Mouse (Mus musculus): ENCODE measurements around the gene Ppp1r16b.
A peak's percentile ranks its signal among the peaks of the same experiment; 100 is the strongest.

The Ppp1r16b gene

DNA sequence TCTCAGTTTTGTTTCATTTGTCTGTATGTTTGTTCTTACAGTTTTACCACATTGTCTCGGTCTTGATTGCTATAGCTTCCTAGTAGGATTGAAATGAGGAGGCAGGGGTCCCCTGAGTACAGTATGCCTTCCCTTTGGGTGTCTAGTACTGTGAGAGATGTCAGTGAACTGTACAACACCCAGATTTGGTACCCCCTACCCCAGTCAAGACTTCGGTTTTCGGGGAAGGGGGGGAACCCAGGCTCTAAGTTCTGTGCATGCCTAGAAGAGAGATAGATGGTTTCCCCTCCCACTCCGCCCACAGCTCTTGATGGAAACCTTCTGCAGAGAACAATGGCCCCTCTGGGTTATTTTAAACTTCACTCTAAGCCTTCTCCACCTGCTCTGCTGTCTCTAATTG lies at the start of gene Ppp1r16b:
Gene Ppp1r16b (plus strand): TSS at position 301 of the 400 bp plus-strand sequence.
- DNase-seq (ENCODE audit: low spot score in 2 of 2) = no peak

DNA sequence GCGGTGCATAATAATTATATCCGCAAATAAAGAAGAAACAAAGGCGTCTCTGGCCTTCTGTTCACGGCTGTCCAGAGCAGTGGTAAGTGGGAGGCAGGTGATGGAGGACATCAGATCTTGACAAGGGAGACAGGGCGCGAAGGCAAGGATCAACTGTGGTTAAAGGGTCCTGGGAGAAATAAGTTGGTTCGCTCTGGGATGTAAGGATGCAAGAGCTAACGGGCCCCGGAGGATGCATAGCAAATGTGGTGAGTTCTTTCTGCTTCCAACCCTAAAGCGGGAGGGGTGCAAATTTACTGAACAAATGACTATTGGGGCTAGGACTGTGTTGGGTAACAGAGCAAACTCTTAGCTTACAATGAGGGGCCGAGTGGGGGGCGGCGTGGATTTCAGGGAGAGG lies 49.5 kb upstream of the Ppp1r16b start:
- no peak for DNase-seq (ENCODE audit: low spot score in 2 of 2)

DNA sequence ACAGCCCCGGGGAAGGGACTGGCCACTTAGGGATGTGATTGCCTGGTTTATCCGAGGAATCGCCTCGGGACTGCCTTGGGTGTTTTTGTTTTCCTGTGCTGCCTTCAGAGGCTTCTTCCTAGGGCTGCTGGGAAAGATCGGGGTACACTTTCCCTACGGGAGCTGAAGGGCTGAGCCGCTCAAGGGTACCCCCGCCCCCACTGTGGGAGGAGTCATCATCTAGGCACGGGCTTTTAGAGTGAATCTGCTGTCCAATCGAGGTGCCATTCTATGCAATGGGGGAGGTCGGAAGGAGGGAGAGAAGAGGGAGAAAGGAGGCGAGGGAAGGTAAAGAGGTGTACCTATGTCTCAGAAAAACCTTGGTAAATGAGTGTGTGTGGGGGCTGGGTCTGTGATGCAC lies 48.9 kb upstream of the Ppp1r16b start:
- peak in 1 of 2 experiments; percentile 30 for DNase-seq (ENCODE audit: low spot score in 2 of 2)

DNA sequence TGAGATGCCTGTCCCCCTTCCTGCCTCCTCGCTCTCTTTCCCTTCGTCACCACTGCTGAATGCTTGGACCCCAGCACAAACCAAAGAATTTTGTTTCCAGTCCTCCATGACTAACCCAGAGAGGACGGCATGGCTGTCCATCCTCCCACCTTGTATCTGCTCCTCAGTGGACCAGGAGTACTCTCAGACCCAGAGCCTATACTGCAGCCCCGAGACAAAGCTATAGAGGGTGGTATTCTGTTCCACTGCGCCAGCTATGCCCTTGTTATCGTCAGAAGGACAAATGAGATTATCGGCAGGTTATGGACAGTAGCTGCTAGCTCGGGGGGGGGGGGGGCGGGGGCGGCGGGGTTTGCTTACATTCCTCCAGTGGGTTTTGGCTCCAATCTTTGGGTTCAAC lies 48.4 kb upstream of the Ppp1r16b start:
- no peak for DNase-seq (ENCODE audit: low spot score in 2 of 2)

DNA sequence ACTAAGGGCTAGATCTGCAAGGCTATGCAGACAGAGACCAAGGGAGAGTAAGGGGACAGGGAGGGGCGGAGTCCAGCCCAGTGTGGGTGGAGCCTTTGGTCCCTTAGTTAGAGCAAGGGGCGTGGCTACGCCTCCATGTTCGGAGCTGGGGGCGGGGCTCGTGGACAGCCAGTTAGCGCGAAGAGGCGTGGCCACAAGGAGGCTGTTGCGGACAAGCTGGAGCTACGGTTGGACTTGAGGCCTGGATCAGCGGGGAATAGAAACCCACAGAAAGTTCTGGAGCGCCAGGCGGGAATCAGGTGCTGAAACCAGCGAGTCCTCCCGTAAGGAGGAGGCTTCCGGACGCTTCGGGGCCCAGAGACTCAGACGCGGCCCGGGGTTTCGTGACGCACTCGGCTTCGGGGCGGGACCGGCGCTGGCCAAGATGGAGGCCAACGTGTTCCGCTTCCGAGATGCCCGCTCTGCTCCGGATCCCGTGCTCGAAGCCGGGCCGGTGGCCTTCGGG lies 40.4 kb upstream of the Ppp1r16b start, which contains the start of gene Actr5:
Gene Actr5 (plus strand): TSS at position 171 of the 505 bp plus-strand sequence.
- DNase-seq (ENCODE audit: low spot score in 2 of 2) = peak; percentile 73 to 92

DNA sequence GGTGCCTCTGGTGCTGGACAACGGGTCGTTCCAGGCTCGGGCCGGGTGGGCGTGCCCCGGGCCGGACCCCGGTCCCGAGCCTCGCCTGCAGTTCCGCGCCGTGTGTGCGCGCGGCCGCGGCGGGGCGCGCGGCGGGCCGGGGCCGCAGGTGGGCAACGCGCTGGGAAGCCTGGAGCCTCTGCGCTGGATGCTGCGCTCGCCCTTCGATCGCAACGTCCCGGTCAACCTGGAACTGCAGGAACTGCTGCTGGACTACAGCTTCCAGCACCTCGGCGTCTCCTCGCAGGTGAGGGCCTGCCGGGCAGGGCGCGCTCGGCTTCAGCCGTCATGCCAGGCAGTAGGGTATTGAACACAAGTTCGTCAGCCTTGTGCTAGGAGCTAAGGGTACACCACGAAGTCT lies 40.0 kb upstream of the Ppp1r16b start:
- no peak for DNase-seq (ENCODE audit: low spot score in 2 of 2)

DNA sequence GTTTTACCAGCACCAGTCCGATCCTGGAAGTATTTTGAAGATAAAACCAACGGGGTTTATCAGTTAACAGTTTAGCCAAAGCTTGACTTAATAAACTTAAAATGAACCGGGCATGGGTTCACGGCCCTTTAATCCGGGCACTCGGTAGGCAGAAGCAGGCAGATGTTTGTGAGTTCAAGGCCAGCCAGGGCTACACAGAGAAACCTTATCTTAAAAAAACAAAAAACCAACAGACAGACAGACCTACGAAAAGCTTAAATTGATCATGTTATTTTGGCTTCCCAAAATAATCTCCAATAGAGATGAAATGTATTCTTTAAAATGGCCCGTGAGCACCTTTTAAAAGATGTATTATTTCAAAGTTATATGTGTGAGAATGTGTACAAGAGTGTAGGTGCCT lies 39.5 kb upstream of the Ppp1r16b start:
- no peak for DNase-seq (ENCODE audit: low spot score in 2 of 2)

DNA sequence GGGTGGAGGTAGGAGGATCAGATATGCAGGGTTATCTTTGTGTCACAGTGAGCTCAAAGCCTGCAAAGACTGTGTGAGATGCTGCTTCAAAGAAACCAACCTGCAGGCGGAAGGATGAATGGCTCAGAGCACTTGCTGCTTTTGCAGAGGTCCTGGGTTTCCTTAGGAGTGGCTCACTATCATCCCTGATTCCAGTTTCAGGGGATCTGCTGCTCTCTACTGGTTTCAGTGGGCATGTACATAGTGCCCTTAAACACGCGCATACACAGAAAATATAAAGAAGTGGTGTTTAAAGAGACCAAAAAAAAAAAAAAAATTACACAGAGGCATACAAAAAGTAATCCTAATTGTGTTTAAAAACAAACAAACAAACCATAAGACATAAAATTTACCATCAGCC lies 36.3 kb upstream of the Ppp1r16b start:
- no peak for DNase-seq (ENCODE audit: low spot score in 2 of 2)

DNA sequence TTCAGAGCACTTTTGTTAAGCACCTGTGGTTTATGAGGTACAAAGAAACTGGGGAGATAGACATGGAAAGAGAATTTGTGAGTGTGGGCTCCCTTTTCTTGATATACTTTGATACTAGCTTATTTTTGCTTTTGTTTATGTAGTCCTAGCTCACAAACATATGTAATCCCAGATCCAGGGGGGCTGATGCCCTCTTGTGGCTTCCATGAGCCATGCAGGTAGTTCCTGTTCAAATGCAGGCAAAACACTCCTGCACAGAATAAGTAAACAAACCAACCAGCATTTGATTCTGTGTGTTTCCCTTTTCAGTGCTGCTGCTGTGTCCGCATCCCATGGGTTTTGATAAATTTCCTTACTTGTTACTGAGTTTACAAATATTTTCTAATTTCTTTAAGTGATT lies 35.8 kb upstream of the Ppp1r16b start:
- no peak for DNase-seq (ENCODE audit: low spot score in 2 of 2)

DNA sequence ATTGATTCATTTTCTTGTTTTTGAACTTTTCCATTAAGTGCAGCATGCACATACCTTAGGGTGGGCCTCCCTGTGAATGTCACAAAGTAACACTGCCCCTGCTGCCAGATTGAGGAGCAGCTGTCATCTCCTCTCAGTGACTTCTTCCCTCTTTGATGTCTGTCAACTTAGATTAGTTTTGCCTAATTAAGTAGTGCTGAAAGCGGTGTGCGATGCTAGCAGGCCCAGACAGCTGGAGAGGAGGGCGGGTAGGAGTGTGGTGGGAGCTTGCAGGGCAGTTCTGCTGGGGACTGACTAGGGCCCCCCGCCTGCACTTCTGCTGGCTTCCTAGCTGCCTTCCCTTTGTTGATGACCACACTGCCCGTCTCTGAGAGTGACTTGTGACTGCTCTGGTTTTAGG lies 33.3 kb upstream of the Ppp1r16b start:
- DNase-seq (ENCODE audit: low spot score in 2 of 2) = no peak

DNA sequence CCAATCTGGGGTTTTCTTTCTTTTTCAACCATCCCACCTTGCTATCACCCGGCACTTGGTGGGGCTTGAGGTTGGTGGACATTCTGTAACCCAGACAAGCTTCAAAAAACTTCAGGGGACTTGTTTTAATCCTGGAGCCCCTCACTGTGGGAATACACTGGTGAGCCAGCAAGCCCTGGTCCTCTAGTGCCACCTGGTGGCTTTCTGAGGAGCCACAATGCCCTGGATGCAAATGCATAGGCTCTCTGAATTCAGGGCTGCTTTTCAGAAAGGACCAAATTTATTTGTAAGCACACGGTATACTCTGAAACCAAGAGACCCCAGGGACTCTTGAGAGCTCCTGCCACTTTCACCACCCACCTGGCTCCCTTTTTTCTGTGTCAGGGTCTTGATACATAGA lies 23.3 kb upstream of the Ppp1r16b start:
- DNase-seq (ENCODE audit: low spot score in 2 of 2) = peak in 1 of 2 experiments; percentile 76

DNA sequence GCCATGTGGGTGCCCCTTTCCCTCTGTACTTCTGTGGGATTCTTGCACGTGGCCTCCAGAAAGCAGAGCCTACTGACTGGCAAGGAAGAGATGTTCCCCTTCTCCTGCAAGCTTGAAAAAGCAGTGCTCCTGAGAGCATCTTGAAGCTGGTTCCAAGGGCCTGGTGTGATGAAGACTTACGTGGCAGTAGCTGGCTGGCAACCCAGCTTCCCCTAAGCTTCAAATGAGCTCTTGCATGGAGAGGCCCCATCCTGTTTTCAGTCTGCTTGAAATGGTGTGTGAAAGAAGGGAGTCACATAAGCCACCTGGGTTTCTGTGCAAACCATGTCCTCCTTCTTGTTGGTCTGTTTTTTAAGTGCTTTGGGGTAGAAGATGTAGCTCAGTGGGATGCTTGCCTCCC lies 22.6 kb upstream of the Ppp1r16b start:
- DNase-seq (ENCODE audit: low spot score in 2 of 2) = peak in 1 of 2 experiments; percentile 47

DNA sequence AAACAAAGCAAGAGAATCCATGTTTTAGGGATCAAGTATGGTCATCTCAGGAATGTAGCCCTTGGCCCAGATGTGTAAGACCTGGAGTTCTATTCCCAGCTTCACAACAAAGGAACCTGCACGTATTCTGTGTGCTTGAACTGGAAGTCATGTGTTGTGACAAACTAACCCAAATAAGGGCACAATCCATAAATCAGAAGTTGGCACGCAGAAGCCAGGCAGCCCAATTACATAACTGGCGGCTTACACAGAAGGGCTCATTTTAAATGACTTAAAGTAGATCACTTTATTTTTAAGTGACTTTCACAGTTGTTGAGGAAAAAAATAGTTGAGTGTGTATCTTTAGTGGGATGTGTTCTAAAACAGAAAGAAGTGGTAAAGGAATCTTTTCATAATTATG lies 21.4 kb upstream of the Ppp1r16b start:
- peak in 1 of 2 experiments; percentile 62 for DNase-seq (ENCODE audit: low spot score in 2 of 2)

DNA sequence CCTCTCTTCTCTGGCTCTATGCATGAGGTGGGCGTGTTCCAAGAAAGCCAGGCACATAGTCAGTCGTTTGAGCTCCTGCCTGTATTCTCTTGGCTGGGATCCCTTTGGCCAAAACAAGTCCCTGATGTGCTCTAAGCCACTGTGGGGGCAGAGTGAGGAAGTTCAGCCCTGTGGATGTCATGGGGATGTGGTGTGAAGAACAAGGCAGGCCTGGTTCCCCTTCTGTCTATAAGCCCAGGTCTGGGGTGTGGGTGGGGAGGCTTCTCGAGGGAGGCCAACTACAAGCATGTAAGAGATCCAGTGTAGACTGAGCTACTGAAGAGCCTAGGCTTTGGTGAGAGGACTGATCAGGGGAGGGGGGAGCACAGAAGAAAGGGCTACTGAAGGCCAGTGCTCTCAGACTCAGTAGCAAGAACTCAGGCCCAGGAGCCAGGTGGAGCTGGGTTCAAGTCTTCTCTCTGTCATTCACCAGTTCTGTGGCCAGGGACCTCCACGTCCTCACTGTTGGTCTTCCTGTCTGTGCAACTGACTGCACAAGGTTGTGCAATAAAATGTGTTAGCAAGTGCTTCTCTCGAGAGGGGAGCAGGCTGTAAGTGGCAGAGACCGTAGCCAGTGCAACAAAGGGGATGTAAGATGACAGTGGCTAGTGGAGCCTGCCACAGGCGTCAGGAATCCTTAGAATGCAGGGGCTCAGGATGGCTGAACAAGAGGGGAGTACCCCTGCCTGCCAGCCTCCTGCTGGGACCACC lies 13.9 kb upstream of the Ppp1r16b start:
- no peak for DNase-seq (ENCODE audit: low spot score in 2 of 2)

DNA sequence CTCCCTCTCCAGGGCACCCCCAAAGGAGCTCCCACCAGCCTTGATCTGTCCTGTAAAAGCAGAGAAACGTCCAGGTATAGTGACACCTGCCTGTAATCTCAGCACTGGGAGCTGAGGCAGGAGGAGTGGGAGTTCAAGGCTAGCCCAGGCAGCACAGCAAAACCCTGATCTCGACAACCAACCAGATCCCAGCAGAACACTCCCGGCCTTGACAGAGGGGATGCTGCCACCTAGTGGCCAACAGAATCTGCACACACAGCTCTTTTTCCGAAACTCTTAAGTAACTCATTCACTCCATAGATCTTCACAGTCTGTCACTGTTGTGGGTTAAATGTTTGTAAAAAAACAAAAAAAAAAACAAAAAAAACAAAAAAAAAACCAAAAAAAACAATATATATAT lies 12.2 kb upstream of the Ppp1r16b start:
- DNase-seq (ENCODE audit: low spot score in 2 of 2) = peak in 1 of 2 experiments; percentile 90

DNA sequence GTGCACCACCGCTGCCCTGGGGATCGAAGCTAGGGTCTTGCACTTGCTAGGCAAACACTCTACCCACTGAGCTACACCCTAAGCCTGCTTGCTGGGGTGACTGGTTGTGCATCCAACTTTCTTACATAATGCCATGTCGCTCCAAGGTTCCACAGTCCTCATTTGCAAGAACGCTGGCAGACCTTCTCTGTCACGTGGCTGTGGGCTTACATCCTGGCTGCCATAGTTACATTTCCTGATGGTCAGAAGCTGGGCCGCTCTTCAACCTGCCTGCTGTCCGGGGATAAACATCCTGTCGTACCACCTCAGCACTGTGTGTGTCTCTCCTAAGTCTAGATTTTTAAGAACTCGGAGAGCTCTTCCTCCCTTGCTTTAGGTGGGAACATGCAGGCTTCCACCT lies 10.5 kb upstream of the Ppp1r16b start:
- no peak for DNase-seq (ENCODE audit: low spot score in 2 of 2)

DNA sequence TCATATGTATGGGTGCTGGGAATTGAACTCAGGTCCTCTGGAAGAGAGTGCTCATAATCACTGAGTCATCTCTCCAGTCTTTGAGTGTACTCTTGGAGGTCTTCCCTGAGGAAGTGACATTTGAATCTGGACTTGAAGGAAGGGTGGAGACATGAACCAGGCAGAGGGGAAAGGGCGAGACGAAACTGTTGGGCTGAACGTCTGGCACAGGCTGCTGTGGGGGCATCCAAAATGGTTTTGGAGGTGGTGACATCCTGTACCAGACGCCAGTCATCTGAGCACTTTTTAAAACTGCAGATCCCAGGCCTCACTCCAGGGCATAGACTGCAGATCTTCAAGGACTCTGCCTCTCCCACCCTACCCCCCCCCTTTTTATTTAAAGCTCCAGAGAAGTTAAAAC lies 9.4 kb upstream of the Ppp1r16b start:
- DNase-seq (ENCODE audit: low spot score in 2 of 2) = no peak

DNA sequence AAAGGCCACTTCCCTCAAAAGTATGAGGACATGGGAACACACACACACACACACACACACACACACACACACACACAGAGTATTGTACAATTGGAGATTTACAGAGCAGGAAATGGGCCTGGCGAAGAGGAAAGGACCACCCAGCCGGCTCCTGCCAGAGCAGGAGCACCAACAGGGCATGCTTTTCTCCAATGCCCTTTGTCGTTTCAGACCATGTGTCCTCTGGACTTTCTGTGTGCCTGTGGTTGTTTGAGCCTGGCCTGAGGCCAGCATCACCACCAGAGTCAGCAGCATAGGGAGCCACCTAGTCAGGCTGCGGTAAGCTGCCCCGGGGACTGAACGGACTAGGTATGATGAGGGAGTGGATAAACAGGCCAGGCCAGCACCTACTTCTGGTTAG lies 6.4 kb upstream of the Ppp1r16b start:
- no peak for DNase-seq (ENCODE audit: low spot score in 2 of 2)

DNA sequence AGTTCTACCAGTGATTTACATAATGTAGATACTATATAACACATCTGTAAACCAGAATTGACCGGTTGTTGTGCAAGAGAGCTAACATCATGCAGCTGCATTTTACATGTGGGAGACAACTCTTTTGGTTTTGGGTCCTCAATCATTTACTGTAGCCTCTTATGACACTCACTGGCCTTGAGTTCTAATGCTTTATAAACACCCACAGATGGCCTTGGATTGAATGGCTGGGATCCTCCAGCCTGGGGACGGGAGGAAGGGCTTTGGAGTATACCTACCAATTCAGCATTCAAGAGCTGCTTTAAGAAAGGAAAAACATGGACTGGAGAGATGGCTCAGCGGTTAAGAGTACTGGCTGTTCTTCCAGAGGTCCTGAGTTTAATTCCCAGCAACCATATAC lies 5.9 kb upstream of the Ppp1r16b start:
- DNase-seq (ENCODE audit: low spot score in 2 of 2) = no peak

DNA sequence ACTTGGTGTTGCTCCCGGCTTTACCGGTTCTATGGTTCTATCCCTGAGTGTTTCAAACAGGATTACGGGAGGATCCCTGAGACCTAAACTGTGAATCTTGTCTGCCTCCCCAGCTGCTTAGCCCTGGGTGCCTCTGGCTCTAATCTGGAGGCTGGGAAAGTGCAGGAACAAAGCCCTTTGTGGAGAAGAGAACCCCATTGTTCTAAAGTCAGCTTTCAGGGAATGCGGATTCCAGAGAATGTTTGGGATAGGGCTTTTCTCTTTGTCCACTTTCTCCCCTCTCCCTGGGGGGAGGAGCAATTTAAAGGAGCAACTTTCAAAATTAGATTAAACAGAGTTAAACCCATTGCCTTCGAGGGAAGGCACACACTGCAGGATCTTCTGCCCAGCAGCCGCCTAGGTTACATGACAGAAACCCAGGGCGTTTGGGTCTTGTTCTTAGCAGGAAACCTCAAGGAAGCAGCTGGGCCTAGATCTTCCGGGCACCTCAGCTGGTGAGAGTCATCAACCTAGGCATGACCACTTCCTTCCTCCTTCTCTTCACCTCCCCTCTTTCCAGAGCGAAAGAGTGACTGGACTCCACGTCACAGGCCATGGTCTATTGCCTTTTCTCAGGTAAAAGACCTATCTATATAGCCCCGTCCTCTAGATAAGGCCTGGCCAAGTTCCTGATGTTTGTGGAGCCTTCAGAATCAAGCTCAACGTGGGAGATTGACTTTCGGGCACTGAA lies 1.0 kb downstream of the Ppp1r16b start:
- no peak for DNase-seq (ENCODE audit: low spot score in 2 of 2)

DNA sequence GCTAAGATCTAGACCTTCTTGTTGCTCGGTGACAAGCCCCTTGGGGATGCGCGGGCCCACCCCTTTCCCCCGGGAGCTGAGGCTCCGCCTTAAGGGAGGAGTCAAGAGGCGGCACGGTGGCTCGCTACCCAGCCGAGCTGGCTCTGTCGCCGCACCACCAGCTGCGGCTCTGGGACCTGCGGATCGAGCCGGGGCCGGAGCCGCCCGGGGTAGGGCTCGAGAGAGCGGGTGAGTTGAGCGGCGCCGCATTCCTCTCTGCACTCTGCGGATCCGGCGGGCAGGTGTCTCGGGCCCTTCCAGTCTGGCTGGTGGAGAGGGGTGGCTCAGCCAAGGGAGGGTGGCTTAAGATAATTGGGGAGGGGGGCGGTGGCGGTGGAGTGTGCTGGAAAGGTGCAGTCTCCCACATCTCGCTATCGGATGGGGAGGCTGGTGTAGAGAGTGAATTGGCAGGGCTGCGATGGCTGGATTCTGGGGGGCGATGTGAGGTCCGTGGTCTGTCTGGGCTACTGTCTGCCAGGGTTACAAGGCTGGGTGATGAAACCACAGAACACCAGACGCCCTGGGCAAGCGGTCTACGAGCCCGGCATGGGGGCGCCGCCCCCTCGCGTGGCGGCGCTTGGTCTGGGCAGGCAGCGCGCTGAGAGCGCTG lies 1.9 kb downstream of the Ppp1r16b start:
- peak in 1 of 2 experiments; percentile 73 for DNase-seq (ENCODE audit: low spot score in 2 of 2)

DNA sequence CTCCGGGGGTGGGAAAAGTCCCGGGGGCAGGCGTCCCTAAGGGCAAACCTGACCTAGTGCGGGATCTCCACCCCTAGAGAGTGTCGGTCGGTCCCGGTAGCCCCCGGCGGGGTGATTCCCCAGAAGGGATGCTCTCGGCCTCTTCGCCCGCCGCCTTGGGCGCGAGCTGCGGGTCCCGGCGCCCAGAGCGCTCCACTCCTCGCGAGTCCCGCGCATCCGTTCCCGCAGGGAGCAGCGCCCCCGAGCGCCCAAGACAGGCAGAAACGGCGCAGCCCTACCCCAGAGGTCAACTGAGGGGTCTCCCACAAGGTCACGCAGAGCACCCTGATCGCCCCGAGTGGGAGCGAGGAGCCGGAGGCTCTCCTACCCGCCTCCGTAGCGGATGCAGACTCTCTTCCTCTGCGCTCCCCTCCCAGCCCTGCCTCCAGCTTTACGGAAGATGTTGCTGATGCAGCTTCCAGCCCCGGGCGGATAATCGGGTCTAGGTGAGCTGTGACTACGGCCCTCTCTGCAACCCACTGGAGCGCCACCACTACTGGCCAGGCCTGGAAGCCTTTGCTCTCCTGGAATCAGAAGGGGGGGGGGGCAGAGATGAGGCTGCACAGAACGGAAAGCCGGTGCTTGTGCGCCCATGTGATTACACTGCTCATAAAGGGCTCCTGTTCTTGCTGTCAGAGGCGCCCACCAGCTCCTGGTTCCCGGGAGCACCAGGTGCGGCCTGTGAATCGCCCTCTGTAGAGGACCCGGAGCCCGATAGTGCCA lies 2.7 kb downstream of the Ppp1r16b start:
- peak in 1 of 2 experiments; percentile 56 for DNase-seq (ENCODE audit: low spot score in 2 of 2)

All from left cerebral cortex, adult 9 months (tissue).